Mouse (Mus musculus) liver, embryonic 18 days (tissue): ENCODE results near the gene Hepacam. TPM values are rescaled to one million over a fixed set of nuclear protein-coding genes. Genes with fewer than 3 reads are reported as not detected.

Experiments
- polyA plus RNA-seq: library from polyadenylated mRNA; depleted of rRNA; stranded (reverse); fragments of >200 nt; gene quantifications from 2 replicates; pipeline ENCODE4 v1.2.3, GENCODE M21; 2012; rRNA removed

The Hepacam gene
- polyA plus RNA-seq, result 0.01 TPM in 2 replicates

DNA sequence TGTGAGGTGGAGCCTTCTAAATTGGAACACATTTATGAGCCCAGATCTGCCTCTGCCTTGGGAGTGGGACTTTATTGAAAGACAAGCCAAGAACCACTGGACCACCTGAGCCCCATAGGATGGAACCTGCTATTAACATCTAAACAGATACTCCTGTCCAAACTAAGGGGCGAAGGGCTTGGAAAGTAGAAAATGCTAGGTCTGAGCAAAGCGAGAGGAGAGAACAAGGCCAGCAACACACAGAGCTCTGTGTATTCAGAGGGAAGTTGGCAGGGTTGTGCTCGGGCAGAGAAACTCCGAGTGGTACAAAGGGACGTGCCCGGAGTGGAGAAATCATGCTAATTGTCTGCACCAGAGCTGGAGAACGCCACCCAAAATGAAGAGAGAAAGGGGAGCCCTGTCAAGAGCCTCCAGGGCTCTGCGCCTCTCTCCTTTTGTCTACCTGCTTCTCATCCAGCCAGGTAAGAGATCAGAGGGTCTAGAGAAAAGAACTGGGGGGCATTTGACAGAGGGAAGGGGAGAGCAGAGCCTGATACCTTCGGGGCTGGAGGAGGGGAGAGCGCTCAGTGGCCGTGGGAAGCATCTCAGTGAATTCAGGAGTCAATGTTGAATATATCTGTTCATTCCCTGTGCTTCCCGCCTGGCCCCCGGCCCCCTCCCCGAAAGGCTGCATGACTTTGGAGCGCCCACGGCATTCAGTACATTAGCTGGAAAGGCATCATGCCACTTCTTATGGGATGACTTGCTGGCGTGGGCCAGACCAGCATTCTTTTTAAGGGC lies at the start of gene Hepacam:
Hepacam (plus strand) TSS at position 51 of the 780 bp plus-strand sequence.

DNA sequence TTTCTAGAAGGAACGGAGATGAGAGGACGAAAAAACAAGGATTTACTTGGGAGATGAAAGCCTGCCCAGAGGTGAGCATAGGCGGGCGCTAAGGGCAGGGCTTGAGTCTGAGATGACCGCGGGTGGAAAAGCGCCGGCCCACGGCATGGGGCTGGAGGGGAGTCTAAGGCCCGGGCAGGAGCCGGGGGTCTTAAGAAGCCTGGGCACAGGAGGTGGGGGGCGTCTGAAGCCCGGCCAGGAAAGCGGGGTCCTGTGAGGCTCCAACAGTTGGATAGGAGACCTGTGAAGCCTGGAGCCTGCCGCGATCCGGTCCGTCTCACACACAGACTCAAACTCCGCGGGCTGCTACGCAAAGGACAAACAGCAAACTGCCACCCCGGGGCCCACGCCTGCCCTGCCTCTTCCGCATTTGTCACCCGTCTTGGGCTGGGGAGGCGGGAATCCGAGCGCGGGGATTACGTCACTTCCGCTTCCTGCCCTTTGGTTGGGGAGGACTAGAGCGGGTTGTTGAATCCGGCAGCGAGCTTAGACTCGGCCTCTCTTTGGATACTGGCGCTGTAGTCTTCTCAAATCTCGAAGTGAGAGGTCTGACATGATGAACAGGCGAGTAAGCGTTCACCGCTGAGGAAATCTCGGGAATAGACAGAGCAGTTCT lies 19.0 kb upstream of the Hepacam start, which contains the start of gene Ccdc15:
Ccdc15 (minus strand) TSS at position 445 of the 655 bp plus-strand sequence.

DNA sequence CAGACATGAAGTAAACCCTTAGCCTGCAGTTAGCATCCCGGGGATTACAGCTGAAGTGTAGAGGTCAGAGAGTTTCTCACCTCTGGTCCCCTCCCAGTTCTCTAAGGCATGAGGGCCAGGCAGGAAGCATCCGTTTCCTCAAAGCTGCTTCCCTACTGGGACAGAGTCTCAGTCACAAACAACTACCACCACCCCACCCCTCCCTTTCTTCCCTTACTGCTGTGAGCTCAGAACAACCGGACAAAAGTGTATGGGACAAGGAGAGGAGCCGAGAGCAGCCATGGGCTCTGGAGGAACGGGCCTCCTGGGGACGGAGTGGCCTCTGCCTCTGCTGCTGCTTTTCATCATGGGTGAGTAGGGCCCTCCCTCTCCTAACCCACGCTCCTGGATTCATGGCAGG lies 34.7 kb downstream of the Hepacam start, which contains the start of gene Robo4:
Robo4 (plus strand) TSS at position 96 of the 400 bp plus-strand sequence.

DNA sequence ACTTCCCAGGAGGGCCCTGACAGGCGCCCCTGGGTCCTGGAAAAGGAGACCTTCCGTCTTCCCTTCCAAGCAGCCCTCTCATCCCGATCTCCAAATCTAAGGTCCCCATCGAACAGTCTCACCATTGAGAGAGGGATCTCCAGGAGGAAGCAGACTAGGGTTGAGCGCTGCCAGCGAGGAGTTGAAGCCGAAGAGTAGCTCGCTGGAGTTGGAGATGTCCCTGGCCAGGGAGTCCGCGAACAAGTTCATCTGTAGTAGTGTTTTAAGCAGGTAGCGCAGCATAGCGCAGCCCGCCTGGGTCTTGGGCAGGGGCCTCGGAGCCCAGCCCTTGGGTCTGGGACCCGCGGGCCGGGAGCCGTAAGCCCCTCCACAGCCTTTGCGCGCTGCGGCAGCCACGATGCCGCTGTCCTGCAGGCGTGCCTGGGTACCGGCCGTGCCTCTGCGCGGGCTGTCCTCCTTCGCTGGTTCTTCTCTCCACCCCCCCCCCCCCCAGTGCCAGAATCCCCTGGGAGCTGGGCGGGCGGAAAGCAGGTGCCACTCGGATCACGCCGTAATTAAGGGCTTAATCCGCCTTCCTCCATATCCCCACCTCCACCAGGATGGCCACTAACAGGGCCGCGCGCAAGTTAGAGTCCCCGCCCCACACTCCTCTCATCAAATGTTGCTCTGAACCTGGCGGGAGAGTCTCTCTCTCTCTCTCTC lies 65.7 kb downstream of the Hepacam start, which contains the start of gene Robo3:
Robo3 (minus strand) TSS at position 527 of the 702 bp plus-strand sequence.

Other genes with a start within 250 kb of the Hepacam start
- gene Pknox2, start 219.9 kb upstream of the Hepacam start, polyA plus RNA-seq, result 0.43 and 0.50 TPM in 2 replicates
- 1.7 TPM in 2 replicates for gene Tmem218, start 159.1 kb upstream of the Hepacam start, polyA plus RNA-seq
- gene Slc37a2, start 111.6 kb upstream of the Hepacam start, polyA plus RNA-seq, result 1.1 and 1.3 TPM in 2 replicates
- 0.83 and 0.94 TPM in 2 replicates for gene Ccdc15, start 18.9 kb upstream of the Hepacam start, polyA plus RNA-seq
- gene Robo4, start 34.5 kb downstream of the Hepacam start, polyA plus RNA-seq, result 2.3 and 2.6 TPM in 2 replicates
- 0.29 and 0.43 TPM in 2 replicates for gene Robo3, start 65.9 kb downstream of the Hepacam start, polyA plus RNA-seq
- 9.9 and 11.4 TPM in 2 replicates for gene Msantd2, start 122.0 kb downstream of the Hepacam start, polyA plus RNA-seq
- 10.9 and 11.6 TPM in 2 replicates for gene Esam, start 160.7 kb downstream of the Hepacam start, polyA plus RNA-seq
- gene Vsig2, start 171.9 kb downstream of the Hepacam start, polyA plus RNA-seq, result 0.84 and 0.95 TPM in 2 replicates
- 5.8 and 6.3 TPM in 2 replicates for gene Nrgn, start 185.6 kb downstream of the Hepacam start, polyA plus RNA-seq
- 3.5 and 3.8 TPM in 2 replicates for gene Siae, start 188.3 kb downstream of the Hepacam start, polyA plus RNA-seq
- 1.2 TPM in 2 replicates for gene Spa17, start 246.4 kb downstream of the Hepacam start, polyA plus RNA-seq